In the genomic region with DNA sequence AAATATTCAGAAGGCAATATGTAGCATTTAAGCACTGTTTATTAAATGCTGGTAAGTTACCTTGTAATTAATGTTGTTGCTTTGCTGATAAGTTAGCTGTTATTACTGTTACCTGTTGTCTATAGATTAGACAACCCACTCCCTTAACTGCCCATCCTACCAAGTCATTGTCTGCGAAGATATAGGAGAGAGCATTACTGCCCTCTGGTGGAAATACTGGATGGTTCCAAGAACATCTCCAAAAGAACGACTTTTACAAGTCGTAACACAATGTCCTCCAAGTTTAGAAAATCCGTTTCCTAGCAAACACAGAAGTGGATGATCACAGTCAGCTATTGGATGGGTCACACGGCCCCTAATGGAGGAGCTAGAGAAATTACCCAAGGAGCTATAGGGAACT, we compare ENCODE assay signal across 9 mouse cellular contexts.
A peak's percentile ranks its signal among the peaks of the same experiment; 100 is the strongest.
DNase-seq lines count a peak whose midpoint lies in the region; TF ChIP-seq lines count a peak whose summit lies in the region.
"Had no signal": no experiment of that assay in that cellular context is flagged by ENCODE, and none has a peak within 500 bp of the region (broad histone marks: within the 10 kb centered on the region; RNA-seq: fewer than 3 reads in every experiment).

No protein-coding gene starts in this region.

- H3K27ac ChIP-seq in ES-E14 (ENCODE audit: insufficient read depth, low read depth, low read length, poor library complexity, severe bottlenecking): no peak overlapping the region
- H3K27ac ChIP-seq: neural tube, embryonic 12.5 days had no signal

- no peak overlapping the region for H3K4me3 ChIP-seq in ES-E14 (ENCODE audit: insufficient read depth in 1 of 2, low read depth in 1 of 2, low read length in 2 of 2, poor library complexity in 1 of 2, severe bottlenecking in 1 of 2)
- H3K4me3 ChIP-seq: neural tube, embryonic 12.5 days had no signal

- TF ChIP-seq CTCF in brain, embryonic 14.5 days (IDR thresholded peaks at IDR 0.05; ENCODE audit: borderline replicate concordance, extremely low read depth, insufficient read depth, insufficient read length): peak; percentile 56; the same call in 1 of the 2 replicates

- H3K36me3 ChIP-seq in ES-E14 (ENCODE audit: control insufficient read depth, insufficient read depth, low read length, poor library complexity, severe bottlenecking): no peaks in the 10 kb centered on the region
- H3K36me3 ChIP-seq: neural tube, embryonic 12.5 days had no signal

- intact Hi-C loops in left cerebral cortex, postnatal 4 days (cut with DNase I): loop anchor here (2.0 to 5.0 kb wide), 2 partner anchors 161 to 594 kb away; no protein-coding TSS in a partner anchor

- peak; percentile 42 for DNase-seq in kidney, adult 9 months
- no peak for DNase-seq in kidney, adult 11 months
- DNase-seq in ES-E14 (ENCODE audit: low read depth, low spot score): peak; percentile 42
- peak; percentile 83 for DNase-seq in brain, embryonic 14.5 days (ENCODE audit: low read depth)
- DNase-seq in left cerebral cortex, postnatal 4 days: peak; percentile 7
- DNase-seq in spleen, adult 18-20 months: no peak
- DNase-seq in frontal cortex, postnatal 14 days (ENCODE audit: low spot score in 2 of 2): no peak
- DNase-seq in layer of hippocampus, adult 9-11 months: no peak

- no peak for TF ChIP-seq POLR2A in brain, embryonic 14.5 days (IDR thresholded peaks at IDR 0.05; ENCODE audit: borderline replicate concordance, extremely low read depth, insufficient read depth, insufficient read length, poor library complexity, severe bottlenecking)

- H3K9me3 ChIP-seq in ES-E14 (ENCODE audit: control insufficient read depth, insufficient read depth, low read depth, low read length): no peaks in the 10 kb centered on the region
- H3K9me3 ChIP-seq: neural tube, embryonic 12.5 days had no signal

- H3K4me1 ChIP-seq in ES-E14 (ENCODE audit: control insufficient read depth in 2 of 2, insufficient read depth in 2 of 2, low read length in 2 of 2, poor library complexity in 1 of 2): no peaks in the 10 kb centered on the region
- H3K4me1 ChIP-seq: neural tube, embryonic 12.5 days had no signal

- in situ Hi-C loops in ES-E14 (cut with MboI; ENCODE audit: low sequenced_read_pairs in 2 of 2, unreplicated experiment in 2 of 2): loop anchor here in 1 of 2 experiments (10.0 kb wide), 1 partner anchor 587 kb away; no protein-coding TSS in a partner anchor

- no peak overlapping the region for H3K9ac ChIP-seq in ES-E14 (ENCODE audit: insufficient read depth, low read depth, low read length, poor library complexity, severe bottlenecking)
- H3K9ac ChIP-seq: neural tube, embryonic 12.5 days had no signal

TF ChIP-seq in ES-E14, 5 proteins besides CTCF, POLR2A, EP300 and RAD21:
- TF ChIP-seq MAFK (IDR thresholded peaks at IDR 0.05; ENCODE audit: insufficient read depth, low read depth, low read length): no peak
- TF ChIP-seq ZC3H11A (IDR thresholded peaks at IDR 0.05; ENCODE audit: borderline replicate concordance, low read depth, low read length): peak; percentile 71; the same call in 1 of the 2 replicates

Comparison
In these comparisons a context has a peak if more than half of its experiments do, and no peak if none do; other contexts are left out.
1. DNase-seq: peak in kidney, adult 9 months (single experiment), ES-E14 (single experiment), brain, embryonic 14.5 days (single experiment) and left cerebral cortex, postnatal 4 days (single experiment); none in kidney, adult 11 months (single experiment), spleen, adult 18-20 months (0 of 2), frontal cortex, postnatal 14 days (0 of 2) and layer of hippocampus, adult 9-11 months (single experiment).